Mouse (Mus musculus): ENCODE data around the gene Vps26c.

The Vps26c gene

GRCm38 (mm10) chr16:94549813-94550212 lies 23.2 kb upstream of the Vps26c start:
- DNase-seq (ENCODE audit: inconsistent ontology term), result no peak

GRCm38 (mm10) chr16:94545781-94546562 lies 19.3 kb upstream of the Vps26c start:
- no peak for DNase-seq (ENCODE audit: inconsistent ontology term)

- DNase-seq (ENCODE audit: inconsistent ontology term), result no peak
Measured at GRCm38 (mm10) chr16:94544540-94545105, 18.0 kb upstream of the Vps26c start.

GRCm38 (mm10) chr16:94542898-94543297 lies 16.3 kb upstream of the Vps26c start:
- no peak for DNase-seq (ENCODE audit: inconsistent ontology term)

GRCm38 (mm10) chr16:94540140-94540539 lies 13.5 kb upstream of the Vps26c start:
- DNase-seq (ENCODE audit: inconsistent ontology term), result no peak

GRCm38 (mm10) chr16:94537159-94537527 lies 10.5 kb upstream of the Vps26c start:
- DNase-seq (ENCODE audit: inconsistent ontology term), result peak; percentile 76

- peak; percentile 78 for DNase-seq (ENCODE audit: inconsistent ontology term)
Measured at GRCm38 (mm10) chr16:94536417-94537158, 10.0 kb upstream of the Vps26c start.

GRCm38 (mm10) chr16:94535716-94536115 lies 9.1 kb upstream of the Vps26c start:
- DNase-seq (ENCODE audit: inconsistent ontology term), result no peak

GRCm38 (mm10) chr16:94533679-94534078 lies 7.0 kb upstream of the Vps26c start:
- no peak for DNase-seq (ENCODE audit: inconsistent ontology term)

- DNase-seq (ENCODE audit: inconsistent ontology term), result no peak
Measured at GRCm38 (mm10) chr16:94531268-94531667, 4.6 kb upstream of the Vps26c start.

- DNase-seq (ENCODE audit: inconsistent ontology term), result no peak
Measured at GRCm38 (mm10) chr16:94527546-94527945, 916 bp upstream of the Vps26c start.

GRCm38 (mm10) chr16:94527152-94527534 lies 513 bp upstream of the Vps26c start:
- no peak for DNase-seq (ENCODE audit: inconsistent ontology term)

- DNase-seq (ENCODE audit: inconsistent ontology term), result no peak
Measured at GRCm38 (mm10) chr16:94525955-94526343, 681 bp downstream of the Vps26c start.

- DNase-seq (ENCODE audit: inconsistent ontology term), result no peak
Measured at GRCm38 (mm10) chr16:94524691-94525090, 1.9 kb downstream of the Vps26c start.

GRCm38 (mm10) chr16:94523594-94524377 lies 2.8 kb downstream of the Vps26c start:
- DNase-seq (ENCODE audit: inconsistent ontology term), result no peak

GRCm38 (mm10) chr16:94519028-94519427 lies 7.6 kb downstream of the Vps26c start:
- no peak for DNase-seq (ENCODE audit: inconsistent ontology term)

- DNase-seq (ENCODE audit: inconsistent ontology term), result no peak
Measured at GRCm38 (mm10) chr16:94517606-94518005, 9.0 kb downstream of the Vps26c start.

GRCm38 (mm10) chr16:94509983-94510382 lies 16.6 kb downstream of the Vps26c start:
- no peak for DNase-seq (ENCODE audit: inconsistent ontology term)

GRCm38 (mm10) chr16:94508769-94509168 lies 17.9 kb downstream of the Vps26c start:
- DNase-seq (ENCODE audit: inconsistent ontology term), result no peak

- DNase-seq (ENCODE audit: inconsistent ontology term), result no peak
Measured at GRCm38 (mm10) chr16:94507071-94507470, 19.6 kb downstream of the Vps26c start.

GRCm38 (mm10) chr16:94504192-94504591 lies 22.4 kb downstream of the Vps26c start:
- no peak for DNase-seq (ENCODE audit: inconsistent ontology term)

GRCm38 (mm10) chr16:94497911-94498310 lies 28.7 kb downstream of the Vps26c start:
- DNase-seq (ENCODE audit: inconsistent ontology term), result peak; percentile 90
